Mouse (Mus musculus) stomach, postnatal 0 days (tissue): ENCODE measurements around the gene Ralgapa1. TPM values are rescaled to one million over a fixed set of nuclear protein-coding genes. Genes with fewer than 3 reads are reported as not detected.
A peak's percentile ranks its signal among the peaks of the same experiment; 100 is the strongest.

Experiments used
- ATAC-seq: fragments of 200-750 bp; cut with Nextera tagmentation; 2 replicates; pipeline ENCODE4 v1.8.0; 2017; ENCODE audit not compliant: low FRiP score, low TSS enrichment
- DNase-seq: peaks from one replicate; pipeline ENCODE4 v3.0.0-alpha.2; 2016; ENCODE audit warnings: low spot score
- H3K27ac ChIP-seq: fragments of 300-500 bp; sonication (generic); replicated peaks from 2 replicates; pipeline ENCODE4 v1.5.1; 2014; ENCODE audit warnings: mild to moderate bottlenecking, control low read depth
- H3K27me3 ChIP-seq: fragments of 300-500 bp; sonication (generic); 2 replicates; pipeline ENCODE4 v1.6.1; 2014; ENCODE audit warnings: low read length; ENCODE audit not compliant: control insufficient read depth, insufficient read depth
- H3K36me3 ChIP-seq: fragments of 300-500 bp; sonication (generic); 2 replicates; pipeline ENCODE4 v1.6.1; 2014; ENCODE audit warnings: low read length, mixed read lengths; ENCODE audit not compliant: control insufficient read depth, insufficient read depth
- H3K4me1 ChIP-seq: fragments of 300-500 bp; sonication (generic); replicated peaks from 2 replicates; pipeline ENCODE4 v1.6.1; 2014; ENCODE audit warnings: antibody characterized with exemption; ENCODE audit not compliant: control insufficient read depth, insufficient read depth
- H3K4me2 ChIP-seq: fragments of 300-500 bp; sonication (generic); replicated peaks from 2 replicates; pipeline ENCODE4 v1.6.1; 2014; ENCODE audit warnings: low read depth, mild to moderate bottlenecking, control low read depth, moderate library complexity
- H3K4me3 ChIP-seq: fragments of 300-500 bp; sonication (generic); 2 replicates; pipeline ENCODE4 v1.5.1; 2014; ENCODE audit warnings: low read depth, low read length, control low read depth
- H3K9ac ChIP-seq: fragments of 300-500 bp; sonication (generic); 2 replicates; pipeline ENCODE4 v1.6.1; 2014; ENCODE audit warnings: mild to moderate bottlenecking, low read length, control low read depth, mixed read lengths
- H3K9me3 ChIP-seq: fragments of 300-500 bp; sonication (generic); 2 replicates; pipeline ENCODE4 v1.6.1; 2016; ENCODE audit warnings: low read length; ENCODE audit not compliant: control insufficient read depth
- CTCF ChIP-seq: IDR thresholded peaks from 2 replicates; pipeline ENCODE4 v1.5.1; 2016; ENCODE audit warnings: antibody characterized with exemption, low read depth, mild to moderate bottlenecking, moderate library complexity
- EP300 ChIP-seq: optimal IDR thresholded peaks from 2 replicates; pipeline ENCODE3; 2016; ENCODE audit warnings: antibody characterized with exemption
- WGBS: fragments of 180-500 bp; shearing (Covaris S2); extraction: QIAGEN DNeasy Blood & Tissue Kit; methylation state at CpG from one replicate; pipeline ENCODE4 v1.1.7; 2014; 5-methylcytosine and 5-hydroxymethylcytosine counted together
- polyA plus RNA-seq: library from polyadenylated mRNA; unstranded; fragments of >200 nt; fragmentation: Nextera tagmentation; extraction: Ambion mirVana; gene quantifications from 2 replicates; pipeline ENCODE4 v1.2.1, GENCODE M21; 2015

Gene Ralgapa1
- polyA plus RNA-seq, 1 experiment from 2014 or later, result 8.8 TPM

- H3K36me3 ChIP-seq, result no peaks in the 10 kb centered on the region
- H3K4me2 ChIP-seq, result peak overlapping the region; percentile 70
- no peaks in the 10 kb centered on the region for H3K27me3 ChIP-seq
- WGBS, result under 1% methylated on average over 33 of the region's 35 CpGs
- H3K27ac ChIP-seq, result peak overlapping the region; percentile 96
- H3K4me1 ChIP-seq, result no peaks in the 10 kb centered on the region
- H3K9me3 ChIP-seq, result no peaks in the 10 kb centered on the region
- TF ChIP-seq EP300 (no peak), CTCF (no peak)
- ATAC-seq (peak; percentile 50), DNase-seq (peak; percentile 61)
- peak overlapping the region; percentile 94 for H3K4me3 ChIP-seq
- peak overlapping the region; percentile 92 for H3K9ac ChIP-seq
Measured at GRCm38 (mm10) chr12:55820119-55820660, 777 bp downstream of the Ralgapa1 start.

DNA sequence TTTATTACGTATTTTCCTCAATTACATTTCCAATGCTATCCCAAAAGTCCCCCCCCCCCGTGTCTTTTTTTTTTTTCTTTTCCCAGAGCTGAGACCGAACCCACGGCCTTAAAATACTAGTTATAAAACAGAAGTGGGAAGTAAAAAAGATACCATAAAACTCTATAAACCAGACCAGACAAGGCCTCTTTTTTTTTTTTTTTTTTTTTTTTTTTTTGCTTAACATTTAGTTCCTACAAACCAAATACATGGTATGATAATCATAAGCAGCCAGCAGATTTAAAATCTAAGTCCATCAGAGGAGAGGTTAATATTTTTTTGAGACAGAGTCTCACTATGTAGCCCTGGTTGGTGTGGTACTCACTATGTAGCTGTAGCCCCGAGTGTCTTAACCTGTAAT lies 4.5 kb downstream of the Ralgapa1 start:
- ATAC-seq, result no peak
- Histone ChIP-seq H3K4me1 (no peaks in the 10 kb centered on the region), H3K4me3 (no peak overlapping the region), H3K27me3 (no peaks in the 10 kb centered on the region), H3K36me3 (no peaks in the 10 kb centered on the region), H3K4me2 (no peak overlapping the region), H3K27ac (no peak overlapping the region), H3K9ac (no peak overlapping the region), H3K9me3 (no peaks in the 10 kb centered on the region)
- TF ChIP-seq EP300 (no peak), CTCF (no peak)
- WGBS, result 89% methylated on average over 5 of the region's 5 CpGs
- DNase-seq, result no peak

DNA sequence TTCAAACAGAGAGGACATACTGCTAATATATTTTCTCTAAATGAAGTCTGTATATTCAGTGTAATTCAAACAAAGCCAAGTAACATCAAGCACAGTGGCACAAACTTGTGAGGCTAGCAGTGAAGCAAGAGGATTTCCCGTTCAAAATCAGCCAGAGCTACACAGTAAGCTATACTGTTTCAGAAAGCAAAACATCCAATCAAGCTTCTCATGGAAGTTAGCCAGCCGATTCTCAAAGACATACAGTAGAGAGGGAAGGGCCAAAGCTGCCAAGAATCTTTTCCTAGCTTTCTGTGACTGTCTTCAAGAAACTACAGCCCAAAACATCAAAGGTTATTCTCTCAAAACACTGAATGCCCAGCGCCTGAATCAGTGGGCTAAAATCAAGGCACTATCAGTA lies 15.9 kb downstream of the Ralgapa1 start:
- TF ChIP-seq CTCF (no peak), EP300 (no peak)
- H3K27ac ChIP-seq, result no peak overlapping the region
- H3K4me3 ChIP-seq, result no peak overlapping the region
- DNase-seq (no peak), ATAC-seq (no peak)
- no peaks in the 10 kb centered on the region for H3K27me3 ChIP-seq
- no peaks in the 10 kb centered on the region for H3K36me3 ChIP-seq
- WGBS, result 35% methylated on average over 3 of the region's 3 CpGs
- no peaks in the 10 kb centered on the region for H3K4me1 ChIP-seq
- no peaks in the 10 kb centered on the region for H3K9me3 ChIP-seq
- no peak overlapping the region for H3K9ac ChIP-seq
- no peak overlapping the region for H3K4me2 ChIP-seq

GRCm38 (mm10) chr12:55801131-55801530 lies 19.8 kb downstream of the Ralgapa1 start:
- TF ChIP-seq EP300, result no peak
- TF ChIP-seq CTCF, result peak; percentile 14; the same call in 1 of the 2 replicates
- Histone ChIP-seq H3K9ac (no peak overlapping the region), H3K4me3 (no peak overlapping the region), H3K27ac (no peak overlapping the region), H3K27me3 (no peaks in the 10 kb centered on the region), H3K4me2 (no peak overlapping the region), H3K4me1 (no peaks in the 10 kb centered on the region), H3K9me3 (no peaks in the 10 kb centered on the region), H3K36me3 (no peaks in the 10 kb centered on the region)
- ATAC-seq (no peak), DNase-seq (no peak)
- 90% methylated on average over 4 of the region's 4 CpGs for WGBS

DNA sequence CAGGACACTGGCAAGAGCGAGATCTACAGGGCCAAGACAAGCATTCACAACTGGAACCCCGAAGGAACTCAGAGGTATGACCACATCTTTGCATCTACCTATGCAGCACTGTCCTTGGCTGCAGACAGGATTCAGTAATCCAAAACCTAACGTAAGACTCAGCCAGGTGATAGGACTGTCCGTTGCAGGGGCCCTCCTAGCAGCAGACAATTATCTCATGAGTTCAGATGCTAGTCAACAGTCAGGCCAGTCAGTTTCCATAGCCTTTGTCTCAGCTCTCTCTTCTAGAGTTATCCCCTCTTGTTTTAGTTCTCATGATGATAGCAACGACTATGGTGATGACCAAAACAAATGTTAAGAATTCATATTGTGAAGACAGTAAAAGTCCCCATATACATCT lies 20.8 kb downstream of the Ralgapa1 start:
- DNase-seq, result no peak
- Histone ChIP-seq H3K4me2 (no peak overlapping the region), H3K9ac (no peak overlapping the region), H3K36me3 (no peaks in the 10 kb centered on the region), H3K4me3 (no peak overlapping the region), H3K27ac (no peak overlapping the region), H3K4me1 (no peaks in the 10 kb centered on the region), H3K9me3 (no peaks in the 10 kb centered on the region), H3K27me3 (no peaks in the 10 kb centered on the region)
- 84% methylated on average over 5 of the region's 5 CpGs for WGBS
- TF ChIP-seq CTCF, result no peak
- TF ChIP-seq EP300, result no peak
- no peak for ATAC-seq

DNA sequence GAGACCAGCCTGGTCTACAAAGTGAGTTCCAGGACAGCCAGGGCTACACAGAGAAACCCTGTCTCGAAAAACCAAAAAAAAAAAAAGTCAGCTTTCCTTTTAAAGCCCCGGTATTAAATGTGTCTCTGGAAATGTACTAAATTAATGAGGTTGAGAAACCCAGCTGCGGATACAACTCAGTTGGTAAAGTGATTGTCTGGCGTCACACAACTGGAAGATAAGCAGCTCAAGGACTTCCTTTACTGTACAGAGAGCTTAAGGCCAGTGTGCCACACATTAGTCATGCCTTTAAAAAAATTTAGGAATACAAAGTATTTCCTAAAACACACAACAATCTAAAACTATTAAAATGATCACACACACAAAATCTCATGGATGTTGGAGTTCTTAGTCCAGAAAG lies 22.2 kb downstream of the Ralgapa1 start:
- WGBS, result 85% methylated on average over 4 of the region's 4 CpGs
- H3K4me1 ChIP-seq, result no peaks in the 10 kb centered on the region
- no peaks in the 10 kb centered on the region for H3K27me3 ChIP-seq
- H3K4me2 ChIP-seq, result no peak overlapping the region
- DNase-seq (no peak), ATAC-seq (no peak)
- H3K9ac ChIP-seq, result no peak overlapping the region
- no peaks in the 10 kb centered on the region for H3K9me3 ChIP-seq
- TF ChIP-seq CTCF, result no peak
- TF ChIP-seq EP300, result no peak
- H3K27ac ChIP-seq, result no peak overlapping the region
- H3K4me3 ChIP-seq, result no peak overlapping the region
- H3K36me3 ChIP-seq, result no peaks in the 10 kb centered on the region
